Mouse (Mus musculus) forebrain, embryonic 12.5 days (tissue): ENCODE measurements around the gene Hdac4. TPM values are rescaled to one million over a fixed set of nuclear protein-coding genes. Genes with fewer than 3 reads are reported as not detected.

Source experiments
- ATAC-seq: fragments of 200-750 bp; cut with Nextera tagmentation; 2 replicates; pipeline ENCODE4 v1.8.0; 2017; ENCODE audit warnings: moderate TSS enrichment; ENCODE audit not compliant: low FRiP score
- H3K27ac ChIP-seq: fragments of 300-500 bp; sonication (generic); 2 replicates; pipeline ENCODE4 v1.5.1; 2016; ENCODE audit warnings: mild to moderate bottlenecking
- H3K27me3 ChIP-seq: fragments of 300-500 bp; sonication (generic); 2 replicates; pipeline ENCODE4 v1.6.1; 2016; ENCODE audit warnings: mild to moderate bottlenecking
- H3K36me3 ChIP-seq: fragments of 300-500 bp; sonication (generic); replicated peaks from 2 replicates; pipeline ENCODE4 v1.6.1; 2016; ENCODE audit warnings: mild to moderate bottlenecking
- H3K4me1 ChIP-seq: fragments of 300-500 bp; sonication (generic); 2 replicates; pipeline ENCODE4 v1.6.1; 2016
- H3K4me2 ChIP-seq: fragments of 300-500 bp; sonication (generic); 2 replicates; pipeline ENCODE4 v1.6.1; 2016; ENCODE audit warnings: mild to moderate bottlenecking, moderate library complexity
- H3K4me3 ChIP-seq: fragments of 300-500 bp; sonication (generic); replicated peaks from 2 replicates; pipeline ENCODE4 v1.5.1; 2016; ENCODE audit warnings: mild to moderate bottlenecking
- H3K9ac ChIP-seq: fragments of 300-500 bp; sonication (generic); 2 replicates; pipeline ENCODE4 v1.6.1; 2016; ENCODE audit warnings: mild to moderate bottlenecking
- H3K9me3 ChIP-seq: fragments of 300-500 bp; sonication (generic); 2 replicates; pipeline ENCODE4 v1.6.1; 2016
- WGBS: fragments of 180-500 bp; shearing (Covaris S2); methylation state at CpG from one replicate; pipeline ENCODE4 v1.1.7; 2016; 5-methylcytosine and 5-hydroxymethylcytosine counted together
- polyA plus RNA-seq: library from polyadenylated mRNA; unstranded; fragments of >200 nt; fragmentation: Nextera tagmentation; extraction: Ambion mirVana; gene quantifications from 2 replicates; pipeline ENCODE4 v1.2.1, GENCODE M21; 2016

Gene Hdac4
- polyA plus RNA-seq, 1 experiment from 2014 or later, result 24.8 TPM

DNA sequence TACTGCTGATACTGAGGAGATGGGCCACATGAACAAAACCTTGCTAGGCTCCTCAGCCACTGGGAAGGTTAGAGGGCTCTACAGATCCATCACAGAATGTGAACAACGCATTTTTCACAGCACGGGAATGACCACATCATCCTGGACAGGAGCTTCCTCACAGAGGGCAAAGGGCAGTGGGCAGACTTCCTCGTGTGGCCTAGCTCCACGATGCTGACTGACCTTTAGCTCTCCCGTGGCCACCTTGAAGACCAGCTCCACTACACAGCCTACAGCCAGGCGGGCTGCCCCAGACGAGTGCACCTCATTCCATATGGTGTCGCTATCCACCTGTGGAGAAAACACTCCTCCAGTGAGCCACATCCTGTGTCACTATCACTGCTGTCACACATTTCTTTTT lies 234.3 kb downstream of the Hdac4 start:
- Histone ChIP-seq H3K9ac (no peak overlapping the region), H3K4me3 (no peak overlapping the region), H3K36me3 (peaks cover 80% of the 10 kb centered on the region), H3K27ac (no peak overlapping the region), H3K27me3 (no peaks in the 10 kb centered on the region), H3K4me1 (0 out of 2 replicates have a peak, but pooled peaks cover 2% of the 10 kb centered on the region), H3K4me2 (no peak overlapping the region), H3K9me3 (no peaks in the 10 kb centered on the region)
- 89% methylated on average over 8 of the region's 8 CpGs for WGBS
- ATAC-seq, result no peak

DNA sequence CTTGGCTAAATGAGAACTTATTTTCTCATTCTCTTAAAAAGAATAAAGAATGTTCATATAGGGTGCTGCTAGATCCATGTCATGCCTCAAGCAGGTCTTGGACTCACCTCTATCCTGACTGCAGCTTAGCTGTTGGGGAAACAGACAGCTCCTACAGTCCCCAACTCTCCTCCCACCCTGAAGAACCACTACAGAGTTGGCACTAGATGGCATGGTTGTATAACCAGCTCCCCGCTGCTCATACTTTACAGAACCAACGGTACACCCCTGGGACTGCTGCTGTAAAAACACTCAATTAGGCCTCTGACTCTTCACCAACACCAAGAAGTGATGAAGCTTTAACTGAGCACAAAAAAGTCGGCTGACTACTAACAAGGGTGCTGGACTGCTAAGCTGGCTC lies 235.6 kb downstream of the Hdac4 start:
- Histone ChIP-seq H3K4me3 (no peak overlapping the region), H3K36me3 (peaks cover 80% of the 10 kb centered on the region), H3K9ac (no peak overlapping the region), H3K9me3 (no peaks in the 10 kb centered on the region), H3K27ac (no peak overlapping the region), H3K4me2 (no peak overlapping the region), H3K4me1 (0 out of 2 replicates have a peak, but pooled peaks cover 2% of the 10 kb centered on the region), H3K27me3 (no peaks in the 10 kb centered on the region)
- 90% methylated on average over 3 of the region's 3 CpGs for WGBS
- no peak for ATAC-seq

DNA sequence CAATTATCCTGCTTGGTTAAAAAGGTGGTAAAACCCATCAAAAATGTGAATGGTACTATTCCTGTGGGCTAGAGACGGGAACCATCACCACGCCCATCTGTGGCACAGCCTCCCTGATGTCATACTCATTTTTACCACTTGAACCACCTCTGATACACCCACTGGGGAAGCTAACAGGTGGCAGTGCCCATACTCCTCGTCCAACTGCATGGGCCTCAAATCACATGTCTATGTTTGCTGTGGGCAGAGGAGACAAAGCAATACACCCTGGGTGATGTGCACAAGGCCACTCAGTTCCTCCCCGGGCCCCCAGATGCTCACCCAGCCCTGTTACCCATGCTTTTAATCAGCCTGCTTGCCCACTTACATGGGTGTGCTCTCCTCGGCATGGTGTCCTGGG lies 236.5 kb downstream of the Hdac4 start:
- 90% methylated on average over 5 of the region's 5 CpGs for WGBS
- no peak for ATAC-seq
- no peak overlapping the region for H3K4me3 ChIP-seq
- peaks cover 81% of the 10 kb centered on the region for H3K36me3 ChIP-seq
- H3K9me3 ChIP-seq, result no peaks in the 10 kb centered on the region
- no peak overlapping the region for H3K27ac ChIP-seq
- H3K4me2 ChIP-seq, result no peak overlapping the region
- H3K27me3 ChIP-seq, result no peaks in the 10 kb centered on the region
- H3K4me1 ChIP-seq, result 0 out of 2 replicates have a peak, but pooled peaks cover 2% of the 10 kb centered on the region
- no peak overlapping the region for H3K9ac ChIP-seq

DNA sequence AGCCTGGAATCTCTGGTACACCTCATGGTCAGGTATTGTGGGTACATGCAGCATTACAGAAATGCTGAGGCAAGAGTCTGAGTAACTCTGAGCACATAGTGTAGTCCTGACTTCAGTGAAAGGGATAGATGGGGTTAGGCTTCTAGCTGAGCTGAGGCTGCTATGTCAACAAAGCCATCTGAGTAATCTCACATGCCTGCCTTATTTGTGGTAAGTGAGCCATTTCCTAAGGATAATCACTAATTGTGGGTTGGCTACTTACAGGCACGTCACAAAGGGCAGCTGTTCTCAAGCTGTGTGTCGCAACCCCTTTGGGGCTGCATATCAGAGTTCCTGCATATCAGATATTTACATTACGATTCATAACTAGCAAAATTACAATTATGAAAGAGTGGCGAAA lies 239.3 kb downstream of the Hdac4 start:
- WGBS, result 78% methylated on average over 4 of the region's 4 CpGs
- H3K27ac ChIP-seq, result no peak overlapping the region
- H3K4me1 ChIP-seq, result no peaks in the 10 kb centered on the region
- H3K4me3 ChIP-seq, result no peak overlapping the region
- no peak for ATAC-seq
- H3K27me3 ChIP-seq, result no peaks in the 10 kb centered on the region
- H3K9me3 ChIP-seq, result no peaks in the 10 kb centered on the region
- no peak overlapping the region for H3K4me2 ChIP-seq
- peaks cover 88% of the 10 kb centered on the region for H3K36me3 ChIP-seq
- H3K9ac ChIP-seq, result no peak overlapping the region

DNA sequence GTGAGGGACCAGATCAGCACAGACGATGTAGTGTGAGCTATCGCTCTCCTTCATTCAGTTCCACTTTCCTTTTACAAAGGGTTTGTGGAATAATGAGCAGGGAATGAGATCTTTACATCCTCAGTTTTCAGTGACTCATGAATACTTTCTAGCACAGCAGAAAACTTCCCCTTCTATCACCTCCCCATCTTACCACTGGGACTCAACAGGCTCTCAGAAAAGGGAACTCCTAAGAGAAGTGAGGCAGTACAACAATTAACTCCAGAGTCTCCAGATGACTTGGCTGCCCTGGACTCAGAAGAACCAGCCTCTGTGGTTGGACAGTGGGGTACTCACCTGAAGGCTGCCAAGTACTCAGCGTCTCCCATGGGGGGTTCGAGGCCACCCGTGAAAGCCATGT lies 240.5 kb downstream of the Hdac4 start:
- Histone ChIP-seq H3K4me3 (no peak overlapping the region), H3K9ac (no peak overlapping the region), H3K27me3 (no peaks in the 10 kb centered on the region), H3K4me2 (no peak overlapping the region), H3K36me3 (peaks cover 86% of the 10 kb centered on the region), H3K27ac (no peak overlapping the region), H3K4me1 (no peaks in the 10 kb centered on the region), H3K9me3 (no peaks in the 10 kb centered on the region)
- 92% methylated on average over 5 of the region's 5 CpGs for WGBS
- ATAC-seq, result no peak

DNA sequence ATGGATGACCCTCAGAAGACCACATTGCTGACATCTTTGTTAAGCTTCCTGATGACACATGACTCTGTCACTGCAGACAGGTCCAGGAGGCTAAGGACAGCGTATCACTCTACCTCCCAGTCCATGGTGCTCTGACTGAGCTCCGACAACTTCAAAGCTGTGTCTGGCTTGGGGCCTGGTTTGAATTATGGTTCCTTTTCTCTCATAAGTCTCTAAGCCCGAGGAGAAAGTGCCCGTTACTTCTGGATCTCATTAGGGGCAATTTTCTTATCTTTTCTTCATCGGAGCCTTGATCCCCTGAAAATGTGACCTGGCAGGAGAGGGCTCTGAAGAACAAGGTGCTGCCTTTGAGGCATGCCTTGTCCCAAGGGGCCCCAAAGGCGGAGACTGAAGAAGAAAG lies 242.6 kb downstream of the Hdac4 start:
- Histone ChIP-seq H3K4me3 (no peak overlapping the region), H3K9me3 (no peaks in the 10 kb centered on the region), H3K4me2 (no peak overlapping the region), H3K36me3 (peaks cover 79% of the 10 kb centered on the region), H3K4me1 (no peaks in the 10 kb centered on the region), H3K27me3 (no peaks in the 10 kb centered on the region), H3K9ac (no peak overlapping the region), H3K27ac (no peak overlapping the region)
- ATAC-seq, result no peak
- whole genome bisulfite sequencing, result 84% methylated on average over 6 of the region's 6 CpGs

DNA sequence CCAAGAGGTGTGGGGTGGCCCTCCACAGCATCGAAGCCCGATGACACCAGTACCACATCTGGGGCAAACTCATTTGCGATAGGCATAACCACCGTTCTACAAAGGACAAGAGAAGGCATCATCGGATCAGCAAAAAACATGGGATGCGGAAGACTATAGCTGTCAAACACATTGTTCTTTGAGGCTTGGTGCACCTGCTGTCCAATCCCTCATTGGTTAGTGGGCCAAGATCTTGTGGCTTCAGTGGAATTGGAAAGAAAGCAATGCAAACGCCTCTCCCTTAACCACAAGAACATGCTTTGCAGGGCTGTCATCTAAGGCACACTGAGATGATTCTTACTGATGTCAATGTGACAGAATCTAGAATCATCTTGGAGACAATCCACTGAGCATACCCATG lies 248.1 kb downstream of the Hdac4 start:
- Histone ChIP-seq H3K4me3 (no peak overlapping the region), H3K9ac (no peak overlapping the region), H3K27me3 (no peaks in the 10 kb centered on the region), H3K4me1 (no peaks in the 10 kb centered on the region), H3K36me3 (peaks cover 73% of the 10 kb centered on the region), H3K9me3 (no peaks in the 10 kb centered on the region), H3K27ac (no peak overlapping the region), H3K4me2 (no peak overlapping the region)
- 95% methylated on average over 7 of the region's 7 CpGs for WGBS
- no peak for ATAC-seq

DNA sequence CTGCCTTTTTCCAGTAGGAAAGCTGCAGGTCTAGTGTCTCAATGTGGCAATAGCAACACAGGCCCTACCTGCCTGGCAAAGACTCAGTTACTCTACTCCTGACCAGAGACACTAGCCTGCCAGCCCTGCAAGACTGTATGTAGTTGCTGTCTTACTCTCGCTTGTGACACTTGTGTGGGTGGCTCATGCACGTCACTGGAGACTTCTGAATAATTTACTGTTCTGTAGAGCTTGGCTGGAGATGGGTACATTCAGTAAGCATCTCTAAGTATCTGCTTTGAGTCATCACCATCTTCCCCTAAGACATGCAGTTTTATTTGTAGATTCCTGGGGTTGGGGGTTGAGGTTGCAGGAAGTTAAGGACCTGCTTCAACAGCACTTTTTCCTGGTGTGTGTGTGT lies 252.9 kb downstream of the Hdac4 start:
- H3K9ac ChIP-seq, result no peak overlapping the region
- no peak overlapping the region for H3K27ac ChIP-seq
- no peaks in the 10 kb centered on the region for H3K27me3 ChIP-seq
- WGBS, result 90% methylated on average over 2 of the region's 2 CpGs
- no peak for ATAC-seq
- H3K4me3 ChIP-seq, result no peak overlapping the region
- no peaks in the 10 kb centered on the region for H3K4me1 ChIP-seq
- H3K36me3 ChIP-seq, result peaks cover 70% of the 10 kb centered on the region
- H3K4me2 ChIP-seq, result no peak overlapping the region
- no peaks in the 10 kb centered on the region for H3K9me3 ChIP-seq

DNA sequence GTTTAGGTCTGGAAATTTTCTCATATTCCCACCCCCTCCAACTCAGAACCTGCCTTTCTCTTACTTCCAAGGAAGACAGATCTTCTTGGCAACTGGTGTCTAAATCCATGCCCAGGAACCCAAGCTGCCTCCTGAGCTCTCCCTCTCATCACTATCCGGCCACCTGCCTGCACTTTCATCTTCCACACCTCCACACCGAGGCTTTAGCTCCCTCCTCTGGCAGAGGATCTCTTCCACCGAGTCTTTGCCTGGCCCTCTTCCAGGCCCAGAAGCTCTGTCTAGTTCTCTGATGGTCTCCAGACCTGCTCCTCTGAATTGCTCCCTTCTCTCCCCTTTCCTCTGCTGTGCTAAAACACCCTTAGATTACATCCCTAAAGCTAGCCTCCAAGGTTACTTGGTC lies 253.5 kb downstream of the Hdac4 start:
- Histone ChIP-seq H3K4me1 (no peaks in the 10 kb centered on the region), H3K36me3 (peaks cover 69% of the 10 kb centered on the region), H3K4me2 (no peak overlapping the region), H3K9me3 (no peaks in the 10 kb centered on the region), H3K27ac (no peak overlapping the region), H3K4me3 (no peak overlapping the region), H3K27me3 (no peaks in the 10 kb centered on the region), H3K9ac (no peak overlapping the region)
- ATAC-seq, result no peak
- 75% methylated on average over 3 of the region's 3 CpGs for WGBS

DNA sequence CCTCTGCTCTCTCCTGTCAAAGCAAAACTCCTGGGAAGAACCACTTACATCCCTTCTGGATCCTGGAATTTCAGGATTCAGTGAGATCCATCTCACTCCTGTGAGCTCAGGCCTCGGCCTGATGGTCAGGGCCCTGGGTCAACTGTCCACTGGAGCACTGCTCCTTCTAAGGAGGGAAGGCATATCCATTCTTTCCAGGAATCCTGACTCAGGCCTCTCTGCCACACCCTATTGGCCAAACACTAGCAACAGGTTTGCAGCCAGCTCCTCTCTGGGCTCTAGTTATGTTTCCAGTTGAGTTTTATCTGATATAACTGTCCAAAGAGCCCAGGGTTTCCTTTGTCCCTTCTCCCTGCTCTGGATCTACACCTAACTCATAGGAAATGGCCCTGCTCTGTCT lies 254.4 kb downstream of the Hdac4 start:
- no peak overlapping the region for H3K4me2 ChIP-seq
- 95% methylated on average over 1 of the region's 1 CpGs for WGBS
- no peak overlapping the region for H3K27ac ChIP-seq
- H3K4me3 ChIP-seq, result no peak overlapping the region
- no peaks in the 10 kb centered on the region for H3K9me3 ChIP-seq
- no peaks in the 10 kb centered on the region for H3K4me1 ChIP-seq
- no peak for ATAC-seq
- H3K36me3 ChIP-seq, result peaks cover 59% of the 10 kb centered on the region
- no peak overlapping the region for H3K9ac ChIP-seq
- H3K27me3 ChIP-seq, result no peaks in the 10 kb centered on the region

DNA sequence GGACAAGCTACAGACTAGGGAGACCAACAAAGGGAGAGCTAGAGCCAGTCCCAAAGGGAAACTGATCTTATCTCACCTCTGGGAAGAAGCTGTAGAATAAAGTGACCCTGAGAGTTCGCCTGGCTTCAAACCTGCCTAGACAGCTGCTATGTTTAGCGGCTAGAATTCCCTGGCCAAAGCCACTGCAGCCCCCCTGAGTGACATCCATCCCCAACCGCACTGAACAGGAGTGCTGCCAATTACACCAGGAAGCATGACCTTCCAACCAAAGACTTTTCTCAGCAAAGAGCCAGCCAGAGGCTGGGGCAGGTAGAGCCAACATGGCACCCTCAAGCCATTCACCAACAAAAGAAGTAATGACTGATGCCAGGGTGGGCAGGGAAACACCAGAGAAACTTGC lies 260.3 kb downstream of the Hdac4 start:
- ATAC-seq, result no peak
- H3K9ac ChIP-seq, result no peak overlapping the region
- no peak overlapping the region for H3K4me3 ChIP-seq
- H3K27me3 ChIP-seq, result no peaks in the 10 kb centered on the region
- H3K36me3 ChIP-seq, result peaks cover 39% of the 10 kb centered on the region
- WGBS, result 93% methylated on average over 3 of the region's 3 CpGs
- H3K4me2 ChIP-seq, result no peak overlapping the region
- no peaks in the 10 kb centered on the region for H3K9me3 ChIP-seq
- no peak overlapping the region for H3K27ac ChIP-seq
- no peaks in the 10 kb centered on the region for H3K4me1 ChIP-seq

DNA sequence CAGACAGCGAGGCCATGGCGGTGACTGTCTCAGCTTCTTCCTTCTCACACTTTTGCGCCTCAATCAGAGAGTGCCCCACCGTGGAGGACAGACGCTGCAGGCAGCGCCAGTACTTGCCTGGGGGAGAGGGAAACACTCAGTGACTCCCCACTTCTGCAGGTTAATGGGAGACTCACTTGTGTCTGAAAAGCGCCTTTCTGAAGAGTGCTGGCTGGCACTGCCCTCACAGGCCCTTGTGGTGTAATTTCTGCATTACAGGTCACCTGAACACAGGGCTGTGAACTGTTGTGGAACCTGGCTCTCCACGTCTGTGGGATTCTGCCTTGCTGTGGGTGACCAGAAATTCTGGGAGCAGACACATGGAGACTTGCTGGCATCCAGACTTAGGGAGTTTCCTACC lies 261.8 kb downstream of the Hdac4 start:
- H3K9ac ChIP-seq, result no peak overlapping the region
- 90% methylated on average over 8 of the region's 8 CpGs for WGBS
- peaks cover 47% of the 10 kb centered on the region for H3K36me3 ChIP-seq
- H3K4me3 ChIP-seq, result no peak overlapping the region
- H3K4me1 ChIP-seq, result no peaks in the 10 kb centered on the region
- no peak overlapping the region for H3K4me2 ChIP-seq
- no peaks in the 10 kb centered on the region for H3K27me3 ChIP-seq
- no peak for ATAC-seq
- no peaks in the 10 kb centered on the region for H3K9me3 ChIP-seq
- H3K27ac ChIP-seq, result no peak overlapping the region

DNA sequence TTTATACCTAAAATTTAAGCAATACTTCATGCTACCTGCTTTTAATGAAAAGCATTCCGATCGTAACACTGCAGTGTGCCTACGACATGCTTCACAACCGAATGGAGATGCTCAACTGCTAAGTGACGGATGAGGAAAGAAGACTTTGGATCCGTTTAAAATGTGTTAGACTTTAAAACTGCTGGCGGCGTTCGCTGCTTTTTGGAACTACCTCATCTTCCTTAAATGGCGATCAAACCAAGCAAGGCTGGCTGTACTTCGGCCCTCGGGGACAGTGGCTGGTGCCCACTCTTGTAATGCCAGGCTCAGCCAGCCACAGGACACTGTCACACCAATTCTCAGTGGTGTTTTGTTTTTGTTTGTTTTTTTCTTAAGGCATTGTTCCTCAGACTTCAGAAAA lies 263.3 kb downstream of the Hdac4 start:
- Histone ChIP-seq H3K27me3 (no peaks in the 10 kb centered on the region), H3K9ac (no peak overlapping the region), H3K4me1 (no peaks in the 10 kb centered on the region), H3K4me3 (no peak overlapping the region), H3K36me3 (peaks cover 52% of the 10 kb centered on the region), H3K9me3 (no peaks in the 10 kb centered on the region), H3K4me2 (no peak overlapping the region), H3K27ac (no peak overlapping the region)
- WGBS, result 93% methylated on average over 12 of the region's 12 CpGs
- ATAC-seq, result no peak

DNA sequence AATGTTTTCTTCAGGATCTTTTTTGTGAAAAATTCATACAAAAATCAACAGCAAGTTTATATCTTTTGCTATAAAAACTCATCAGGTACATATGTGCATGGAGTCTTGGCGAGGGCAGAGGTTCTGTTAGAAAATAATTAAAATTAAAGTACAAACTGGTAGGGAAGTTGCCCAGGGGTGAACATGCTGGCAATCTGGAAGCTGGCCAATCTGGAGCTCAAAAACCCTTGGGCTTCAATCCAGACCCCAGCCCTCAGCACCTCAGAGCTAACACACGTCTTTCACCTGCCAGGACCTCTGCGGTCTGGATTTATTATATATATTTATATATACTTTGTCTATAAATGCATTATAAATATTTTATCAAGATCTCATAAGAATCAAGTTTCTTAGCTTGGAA lies 263.7 kb downstream of the Hdac4 start:
- Histone ChIP-seq H3K36me3 (peaks cover 51% of the 10 kb centered on the region), H3K27me3 (no peaks in the 10 kb centered on the region)

More for the DNA sequence above, 263.7 kb downstream of the Hdac4 start:
- no peak overlapping the region for H3K4me3 ChIP-seq
- H3K27ac ChIP-seq, result no peak overlapping the region
- WGBS, result 91% methylated on average over 3 of the region's 3 CpGs
- no peak overlapping the region for H3K4me2 ChIP-seq
- no peak for ATAC-seq
- no peak overlapping the region for H3K9ac ChIP-seq
- H3K9me3 ChIP-seq, result no peaks in the 10 kb centered on the region
- no peaks in the 10 kb centered on the region for H3K4me1 ChIP-seq
